Mouse (Mus musculus) gastrocnemius, postnatal 4 days (tissue): ENCODE data around the gene Rps29. TPM values are rescaled to one million over a fixed set of nuclear protein-coding genes. Genes with fewer than 3 reads are reported as not detected.
"Not testable (repeated sequence)": the region's sequence is repeated elsewhere in the genome, so short reads cannot be mapped to it uniquely, and the experiment has no call there.

Experiments
- DNase-seq, 2 experiments: peaks; one replicate each; pipeline ENCODE4 v3.0.0; 2021 to 2022; ENCODE audit warnings: low spot score in 2 of 2, mixed read lengths in 2 of 2
- total RNA-seq, 2 experiments: library from RNA; stranded (reverse); gene quantifications; 2 replicates each; pipeline ENCODE4 v1.2.3; 2021

Rps29 gene
- total RNA-seq, 2 experiments from 2014 or later, result 1,550 to 1,635 TPM

- DNase-seq, result no peak
Observed at GRCm38 (mm10) chr12:69181800-69182199, 22.8 kb upstream of the Rps29 start.

DNA sequence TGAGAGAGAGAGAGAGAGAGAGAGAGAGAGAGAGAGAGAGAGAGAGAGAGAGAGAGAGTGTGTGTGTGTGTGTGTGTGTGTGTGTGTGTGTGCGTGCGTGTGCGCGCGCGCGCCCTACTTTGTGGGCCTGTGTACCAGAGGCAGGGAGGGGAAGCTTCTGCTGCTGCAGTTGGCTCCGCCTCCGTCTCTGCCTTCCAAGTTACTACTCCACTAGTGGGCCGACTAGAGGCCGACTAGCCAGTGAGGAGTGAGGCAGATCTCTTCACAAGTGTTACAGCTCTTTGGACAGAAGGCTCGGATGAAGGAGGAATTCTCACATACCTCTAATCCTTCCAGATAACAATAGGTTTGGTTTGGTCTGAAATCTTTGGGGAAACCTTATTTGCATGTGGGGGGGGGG lies 20.4 kb upstream of the Rps29 start:
- no peak for DNase-seq

DNA sequence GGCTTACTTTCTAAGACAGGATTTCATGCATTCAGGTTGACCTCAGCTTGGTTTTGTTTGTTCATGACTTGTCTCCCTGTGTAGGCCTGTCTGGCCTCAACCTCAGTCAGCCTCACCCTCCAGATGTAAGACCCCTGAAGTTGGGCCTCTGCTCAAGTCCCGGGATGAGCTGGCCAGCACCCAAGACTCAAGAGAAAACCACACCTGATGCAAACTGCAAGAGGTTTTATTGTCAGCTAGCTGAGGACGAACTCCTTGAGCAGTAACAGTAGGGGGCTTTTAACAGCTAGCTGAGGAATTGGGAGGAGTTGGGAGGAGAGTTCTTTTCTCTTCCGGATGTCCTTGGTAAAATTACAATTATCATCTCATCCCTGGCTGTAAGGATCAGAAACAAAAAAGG lies 18.5 kb upstream of the Rps29 start:
- DNase-seq, result no peak

- DNase-seq, result no peak
Observed at GRCm38 (mm10) chr12:69175975-69176374, 17.0 kb upstream of the Rps29 start.

DNA sequence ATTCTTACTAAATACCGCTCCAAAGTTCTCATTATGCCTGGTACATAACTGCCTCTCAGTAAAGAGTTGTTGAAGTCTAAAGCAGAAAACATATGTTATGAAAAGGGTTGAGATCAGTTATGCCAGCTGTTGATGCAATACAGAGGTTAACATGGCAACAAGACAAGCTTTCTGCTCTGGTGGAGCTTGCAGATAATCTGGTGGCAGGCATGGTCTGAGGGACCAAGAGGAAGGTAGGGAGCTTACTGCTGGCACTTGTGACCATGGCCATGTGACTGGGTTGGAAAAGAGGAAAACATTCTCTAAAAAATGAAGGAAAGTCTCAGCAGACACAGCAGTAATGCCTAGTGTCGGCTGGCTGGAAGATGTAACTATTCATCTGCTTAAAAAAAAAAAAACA lies 12.3 kb upstream of the Rps29 start:
- no peak for DNase-seq

DNA sequence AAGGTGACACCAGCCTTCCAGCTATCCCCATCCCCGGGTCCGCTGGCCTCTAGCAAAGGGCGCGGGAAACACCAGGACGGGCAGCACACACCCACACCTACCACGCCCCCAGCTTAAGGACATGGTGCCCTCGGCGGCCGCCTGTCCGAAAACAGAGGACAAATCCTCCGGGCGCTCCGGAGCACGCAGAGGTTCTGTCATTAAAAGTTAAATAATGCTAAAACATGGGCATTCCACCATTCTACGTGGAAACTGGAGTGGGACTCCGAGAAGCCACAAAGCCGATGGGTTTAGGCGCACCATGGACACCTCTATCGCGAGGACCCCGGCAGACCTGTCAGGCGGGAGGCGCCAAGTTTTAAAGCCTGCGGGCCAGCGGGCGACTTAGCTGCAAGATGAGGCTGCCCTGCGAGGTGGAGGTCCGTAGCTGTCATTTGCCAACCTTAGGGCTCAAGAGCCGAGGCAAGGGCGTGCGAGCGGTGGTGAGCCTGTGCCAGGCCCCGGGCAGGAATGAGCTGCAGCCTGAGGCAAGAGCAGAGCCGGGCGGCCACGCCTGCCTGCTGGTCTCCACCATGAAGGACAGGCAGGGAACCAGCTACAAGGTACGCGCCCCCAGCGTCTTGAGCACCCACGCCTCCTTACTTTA lies 9.6 kb upstream of the Rps29 start, which contains the start of gene Lrr1:
TSS of gene Lrr1 (plus strand) at position 354 of the 646 bp plus-strand sequence.
- DNase-seq, result peak; percentile 57 to 89

DNA sequence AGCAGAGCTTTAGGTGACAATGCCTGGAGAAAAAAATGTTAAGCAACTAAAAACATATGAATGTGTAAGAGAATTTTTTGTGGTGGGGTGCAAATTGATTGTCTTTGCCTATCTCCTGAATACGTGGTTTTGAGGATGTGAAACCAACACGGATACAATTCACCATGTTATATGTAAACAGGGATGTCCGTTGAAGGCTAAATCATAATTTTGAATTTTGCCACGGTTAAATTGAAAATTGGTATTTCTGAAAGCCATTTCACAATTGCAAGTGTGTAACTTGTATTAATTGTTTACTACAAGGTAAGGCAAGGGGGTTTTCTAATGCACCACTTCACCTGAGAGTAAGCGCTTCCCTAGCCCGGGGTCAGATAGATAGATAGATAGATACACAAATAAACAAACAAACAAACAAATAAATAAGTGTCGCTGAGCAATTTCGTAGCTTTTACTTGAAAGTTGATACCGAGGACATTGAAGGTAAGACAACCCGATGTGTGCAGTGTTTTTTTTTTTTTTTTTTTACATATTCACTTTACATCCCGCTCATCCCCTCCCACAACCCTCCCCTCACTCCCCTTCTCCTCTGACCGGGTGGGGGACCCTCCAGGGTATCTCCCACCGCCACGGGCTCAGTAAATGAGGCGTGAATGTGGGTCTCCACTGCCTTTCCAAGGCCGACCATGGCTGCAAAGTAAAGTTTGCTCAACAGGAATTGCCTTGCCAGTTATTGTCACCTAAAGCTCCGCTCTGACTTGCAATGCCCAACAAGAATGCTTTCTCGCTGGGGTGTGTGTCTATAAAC lies 8.9 kb upstream of the Rps29 start:
- no peak for DNase-seq

- DNase-seq, result not testable (repeated sequence)
Observed at GRCm38 (mm10) chr12:69166861-69167581, 8.0 kb upstream of the Rps29 start.

DNA sequence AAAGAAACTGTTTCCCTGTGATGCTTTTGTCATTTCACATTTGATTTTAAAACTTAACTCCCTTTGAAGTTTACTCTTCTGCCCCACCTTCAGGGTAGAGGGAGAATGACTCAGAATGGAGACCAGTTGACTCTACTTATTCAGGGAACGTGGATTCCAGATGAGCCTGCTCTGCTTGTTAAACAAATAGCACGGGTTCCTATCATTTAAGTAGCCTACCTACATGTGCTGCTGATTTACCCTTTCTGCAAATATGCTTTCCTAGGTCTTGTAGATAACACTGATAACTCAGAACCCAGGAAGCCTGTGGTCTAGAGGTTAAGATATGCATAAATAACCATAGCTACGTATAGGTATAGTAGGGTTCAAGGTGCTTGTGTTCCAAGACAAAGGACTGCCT lies 5.9 kb upstream of the Rps29 start:
- DNase-seq, result no peak

DNA sequence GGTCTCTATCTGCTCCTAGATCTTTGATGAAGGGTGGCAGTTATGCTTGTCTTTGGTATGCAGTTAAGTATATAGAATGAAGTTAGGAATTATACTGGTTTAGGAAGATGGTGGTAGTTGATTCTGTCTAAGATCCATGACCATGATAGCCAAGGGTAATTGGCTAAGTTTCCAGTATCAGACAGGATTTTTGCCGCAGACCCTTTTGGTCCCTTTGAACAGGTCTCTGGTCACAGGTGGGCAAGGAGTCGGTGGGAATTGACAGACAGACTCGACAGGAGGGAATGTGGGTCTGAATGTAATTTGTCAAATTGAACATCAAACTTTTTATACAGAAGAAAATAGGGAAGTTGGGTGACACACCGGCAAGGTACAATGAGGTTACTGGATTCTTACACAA lies 4.6 kb upstream of the Rps29 start:
- not testable (repeated sequence) for DNase-seq

DNA sequence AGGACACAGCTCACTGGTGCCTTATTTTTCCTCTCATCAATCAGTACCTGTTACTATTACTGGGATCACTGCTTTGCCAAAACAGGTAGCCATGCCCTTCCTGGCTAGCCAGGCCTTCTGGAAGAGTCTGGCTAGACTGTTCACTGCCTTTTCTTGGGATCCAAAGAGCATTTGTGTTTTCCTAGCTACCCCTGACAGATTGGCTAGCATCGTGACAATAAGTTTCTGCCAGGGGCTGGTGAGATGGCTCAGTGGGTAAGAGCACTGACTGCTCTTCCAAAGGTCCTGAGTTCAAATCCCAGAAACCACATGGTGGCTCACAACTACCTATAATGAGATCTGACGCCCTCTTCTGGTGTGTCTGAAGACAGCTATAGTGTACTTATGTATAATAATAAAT lies 1.7 kb upstream of the Rps29 start:
- not testable (repeated sequence) for DNase-seq

DNA sequence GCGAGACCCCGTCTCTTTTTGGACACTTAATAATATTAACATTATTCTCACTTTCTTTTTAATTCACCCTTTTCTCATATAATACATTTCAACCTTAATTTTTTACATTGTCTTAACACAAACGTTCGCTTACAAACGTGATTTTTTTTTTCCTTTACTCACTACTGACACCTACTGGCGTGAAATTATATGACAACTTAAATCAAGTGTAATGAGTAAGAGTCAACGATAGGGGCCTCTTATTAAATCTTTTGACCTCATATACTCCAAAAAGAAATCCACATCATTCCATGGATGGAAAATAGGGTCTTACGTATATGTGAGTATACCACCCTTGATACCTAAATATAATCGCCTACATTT lies 573 bp upstream of the Rps29 start:
- DNase-seq, result no peak

DNA sequence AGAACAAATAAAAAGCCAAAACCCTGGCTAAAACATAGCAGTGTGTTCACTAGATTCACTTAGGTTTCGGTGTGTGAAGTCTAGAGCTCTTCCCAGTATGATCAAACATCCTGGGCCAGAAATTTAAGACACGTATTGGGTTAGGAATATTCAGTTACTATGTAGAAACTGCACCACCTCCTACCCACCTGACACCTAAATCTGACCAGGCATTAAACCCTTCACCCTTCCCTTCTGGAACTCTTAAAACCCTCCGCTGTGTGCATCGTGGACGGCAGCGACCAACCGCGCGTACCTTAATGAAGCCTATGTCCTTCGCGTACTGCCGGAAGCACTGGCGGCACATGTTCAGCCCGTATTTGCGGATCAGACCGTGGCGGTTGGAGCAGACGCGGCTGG lies 621 bp downstream of the Rps29 start:
- no peak for DNase-seq

- no peak for DNase-seq
Observed at GRCm38 (mm10) chr12:69157107-69157506, 1.9 kb downstream of the Rps29 start.

DNA sequence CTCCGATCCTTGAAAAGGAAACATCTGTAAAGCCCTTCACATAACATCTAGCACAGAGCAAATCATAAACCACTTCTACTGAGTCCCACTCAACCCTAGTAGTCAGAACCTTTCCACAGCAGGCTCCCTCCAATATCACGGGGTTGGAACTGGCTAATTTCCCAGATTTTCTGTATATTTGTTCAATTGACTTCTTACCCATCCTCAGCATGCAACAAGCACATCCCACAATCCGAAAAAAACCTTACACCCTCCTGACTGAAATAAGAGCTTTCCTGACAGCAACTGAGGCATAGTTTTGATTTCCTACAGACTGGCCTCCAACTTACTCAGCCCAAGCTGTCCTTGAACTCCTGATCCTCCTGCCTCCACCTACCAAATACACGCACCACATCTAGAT lies 2.5 kb downstream of the Rps29 start:
- no peak for DNase-seq

GRCm38 (mm10) chr12:69155923-69156322 lies 3.1 kb downstream of the Rps29 start:
- no peak for DNase-seq

GRCm38 (mm10) chr12:69150049-69150448 lies 8.9 kb downstream of the Rps29 start:
- no peak for DNase-seq

DNA sequence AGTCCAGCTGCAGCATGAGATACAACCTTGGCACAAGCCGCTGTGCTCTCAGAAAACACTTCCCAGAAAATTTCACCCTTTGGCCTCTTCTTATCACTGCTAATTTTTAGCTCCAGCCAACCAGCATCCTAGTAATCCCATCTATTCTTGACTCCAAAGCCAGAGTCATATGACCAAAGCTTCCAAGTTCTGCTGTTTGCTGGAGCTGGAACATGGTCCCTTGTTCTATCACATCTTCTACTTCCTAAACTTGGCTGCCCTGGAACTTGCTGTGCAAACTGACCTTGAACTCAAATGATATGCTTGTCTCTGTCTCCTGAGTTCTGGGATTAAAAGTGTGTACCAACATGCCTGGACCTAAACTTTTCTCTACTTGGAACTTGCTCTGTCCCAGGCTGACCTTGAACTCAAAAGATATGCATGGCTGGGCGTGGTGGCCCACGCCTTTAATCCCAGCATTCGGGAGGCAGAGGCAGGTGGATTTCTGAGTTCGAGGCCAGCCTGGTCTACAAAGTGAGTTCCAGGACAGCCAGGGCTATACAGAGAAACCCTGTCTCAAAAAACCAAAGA lies 11.7 kb downstream of the Rps29 start:
- DNase-seq, result no peak

DNA sequence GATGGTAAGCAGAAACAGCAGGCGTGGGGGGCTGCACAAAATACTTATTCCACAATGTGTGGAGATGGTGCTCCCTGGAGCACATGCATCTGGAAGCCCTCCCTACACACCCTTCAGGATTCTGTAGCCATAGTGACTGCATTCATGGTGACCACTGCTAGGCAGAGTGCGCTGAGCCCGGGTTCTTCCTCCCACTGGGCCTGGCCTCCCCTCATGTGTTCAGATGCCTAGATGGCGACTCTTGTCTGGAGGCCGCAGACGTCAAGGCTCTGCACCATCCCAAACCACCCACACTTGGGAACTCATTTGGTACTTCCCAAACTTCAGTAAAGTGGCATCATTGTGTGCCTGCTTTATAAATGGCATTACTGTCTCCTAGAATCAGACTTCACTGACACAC lies 15.5 kb downstream of the Rps29 start:
- DNase-seq, result no peak

GRCm38 (mm10) chr12:69139841-69140240 lies 19.1 kb downstream of the Rps29 start:
- DNase-seq, result no peak

DNA sequence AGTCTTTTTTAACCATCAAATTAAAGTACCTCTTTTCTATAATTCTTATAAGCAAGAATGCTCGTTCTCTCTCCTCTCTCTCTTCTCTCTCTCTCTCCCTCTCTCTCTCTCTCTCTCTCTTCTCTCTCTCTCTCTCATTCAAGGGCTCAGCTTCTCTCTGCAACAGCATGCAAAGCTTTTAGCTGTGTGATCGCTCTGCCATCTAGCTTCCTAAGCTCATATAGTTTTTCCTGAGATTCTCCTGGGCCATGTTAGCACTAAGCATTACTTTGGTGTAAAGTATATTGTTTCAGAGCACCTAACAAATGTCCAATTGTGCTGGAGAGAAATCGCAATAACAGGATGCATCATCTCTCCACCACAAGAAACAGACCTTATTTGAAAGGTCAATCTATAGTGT lies 19.8 kb downstream of the Rps29 start:
- no peak for DNase-seq

DNA sequence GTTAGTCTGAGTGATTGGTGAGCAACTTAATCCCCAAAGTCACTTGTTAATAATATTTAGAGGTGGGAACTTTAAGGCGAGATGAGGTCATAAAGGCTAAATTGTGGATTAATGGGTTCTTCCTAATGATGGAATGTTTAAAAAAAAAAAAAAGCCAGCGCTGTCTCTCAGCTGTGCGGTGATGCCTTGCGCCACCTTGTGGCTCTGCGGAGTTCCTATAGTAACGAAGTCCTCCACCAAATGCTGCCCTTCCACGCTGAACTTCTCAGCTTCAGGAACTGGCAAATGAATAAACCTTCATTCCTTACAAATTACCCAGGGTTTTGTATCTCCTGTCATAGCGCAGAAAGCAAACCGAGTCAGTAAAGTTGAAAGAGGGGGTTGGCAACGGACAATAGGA lies 27.0 kb downstream of the Rps29 start:
- DNase-seq, result peak in 1 of 2 experiments; percentile 47
